Mouse (Mus musculus) CH12.LX (cell line): Measurements from ENCODE around the gene Nampt. TPM values are rescaled to one million over a fixed set of nuclear protein-coding genes. Genes with fewer than 3 reads are reported as not detected.

ENCODE experiments used
- DNase-seq: peaks from one replicate; pipeline ENCODE4 v3.0.0-alpha.2; 2013; ENCODE audit errors: extremely low read depth
- H3K27ac ChIP-seq: 2 replicates; pipeline ENCODE4 v1.5.1; 2012; ENCODE audit warnings: low read depth, mild to moderate bottlenecking, control low read depth, moderate library complexity; ENCODE audit not compliant: insufficient read depth
- H3K27me3 ChIP-seq: replicated peaks from 2 replicates; pipeline ENCODE3; 2012; ENCODE audit warnings: inconsistent platforms
- H3K36me3 ChIP-seq, 2 experiments: replicated peaks in 1 of 2; 2 replicates each; pipeline versions ENCODE3 to v1.6.1; 2012; ENCODE audit warnings: inconsistent platforms in 1 of 2, low read length in 1 of 2, mild to moderate bottlenecking in 1 of 2, mixed read lengths in 1 of 2, moderate library complexity in 1 of 2; ENCODE audit not compliant: control insufficient read depth in 1 of 2, insufficient read depth in 1 of 2
- H3K4me1 ChIP-seq, 2 experiments: 2 replicates each; pipeline ENCODE4 v1.6.1; 2012; ENCODE audit warnings: inconsistent platforms in 1 of 2, moderate library complexity in 1 of 2; ENCODE audit not compliant: insufficient read depth in 2 of 2, control insufficient read depth in 1 of 2
- H3K4me2 ChIP-seq: 2 replicates; pipeline ENCODE4 v1.6.1; 2012; ENCODE audit warnings: low read depth, mild to moderate bottlenecking, control low read depth; ENCODE audit not compliant: poor library complexity, insufficient read depth, severe bottlenecking
- H3K4me3 ChIP-seq, 3 experiments: fragments of 150-350 bp in 1 of 3; sonication (generic) in 1 of 3; replicated peaks in 1 of 3; 2 replicates each; pipeline versions ENCODE3 to v1.5.1; 2011 to 2012; ENCODE audit warnings: low read depth in 2 of 3, low read length in 2 of 3, mild to moderate bottlenecking in 2 of 3, moderate library complexity in 2 of 3, control low read depth in 1 of 3, improper control_type of control experiment in 1 of 3, inconsistent platforms in 1 of 3, mixed read lengths in 1 of 3; ENCODE audit not compliant: poor library complexity in 1 of 3
- H3K79me2 ChIP-seq: replicated peaks from 2 replicates; pipeline ENCODE4 v1.6.1; 2012; ENCODE audit warnings: mild to moderate bottlenecking, moderate library complexity; ENCODE audit not compliant: control insufficient read depth, poor library complexity, insufficient read depth, severe bottlenecking; ENCODE audit errors: extremely low read depth
- H3K9ac ChIP-seq: 2 replicates; pipeline ENCODE4 v1.6.1; 2012; ENCODE audit warnings: low read depth, mild to moderate bottlenecking, control low read depth, moderate library complexity; ENCODE audit not compliant: insufficient read depth
- H3K9me3 ChIP-seq: replicated peaks from 2 replicates; pipeline ENCODE3; 2012; ENCODE audit warnings: low read length, inconsistent platforms, mixed read lengths
- BHLHE40 ChIP-seq: IDR thresholded peaks from 2 replicates; pipeline ENCODE4 v1.6.1; 2011; ENCODE audit warnings: mild to moderate bottlenecking, low read depth, low read length, improper control_type of control experiment
- CHD1 ChIP-seq: IDR thresholded peaks from 2 replicates; pipeline ENCODE4 v1.6.1; 2012; ENCODE audit warnings: low read depth, low read length, improper control_type of control experiment, inconsistent platforms
- CTCF ChIP-seq, 2 experiments: IDR thresholded peaks in 1 of 2; conservative IDR thresholded peaks in 1 of 2; 2 replicates each; pipeline ENCODE4 v1.5.1; 2011 to 2012; ENCODE audit warnings: low read depth in 2 of 2, low read length in 2 of 2, improper control_type of control experiment in 1 of 2, inconsistent platforms in 1 of 2, mild to moderate bottlenecking in 1 of 2, moderate library complexity in 1 of 2
- E2F4 ChIP-seq: IDR thresholded peaks from 2 replicates; pipeline ENCODE4 v1.6.1; 2011; ENCODE audit warnings: low read depth, low read length, improper control_type of control experiment; ENCODE audit not compliant: insufficient replicate concordance
- ELF1 ChIP-seq: IDR thresholded peaks from 2 replicates; pipeline ENCODE4 v1.6.1; 2014; ENCODE audit warnings: low read depth, mild to moderate bottlenecking, inconsistent platforms, low read length, improper control_type of control experiment
- EP300 ChIP-seq: IDR thresholded peaks from 2 replicates; pipeline ENCODE4 v1.6.1; 2011; ENCODE audit warnings: low read length, improper control_type of control experiment
- ETS1 ChIP-seq: conservative IDR thresholded peaks from 2 replicates; pipeline ENCODE4 v1.6.1; 2012; ENCODE audit warnings: low read depth, mild to moderate bottlenecking, inconsistent platforms, low read length, improper control_type of control experiment, moderate library complexity
- GABPA ChIP-seq: IDR thresholded peaks from 2 replicates; pipeline ENCODE4 v1.6.1; 2012; ENCODE audit warnings: low read depth, low read length, improper control_type of control experiment, inconsistent platforms; ENCODE audit not compliant: insufficient replicate concordance
- HCFC1 ChIP-seq: IDR thresholded peaks from 2 replicates; pipeline ENCODE4 v1.6.1; 2012; ENCODE audit warnings: low read depth, mild to moderate bottlenecking, inconsistent platforms, low read length, improper control_type of control experiment
- KAT2A ChIP-seq: IDR thresholded peaks from 2 replicates; pipeline ENCODE4 v1.6.1; 2012; ENCODE audit warnings: low read length, improper control_type of control experiment, inconsistent platforms; ENCODE audit not compliant: insufficient replicate concordance
- MAX ChIP-seq: IDR thresholded peaks from 2 replicates; pipeline ENCODE4 v1.6.1; 2011; ENCODE audit warnings: low read length, improper control_type of control experiment
- MAZ ChIP-seq: IDR thresholded peaks from 2 replicates; pipeline ENCODE4 v1.6.1; 2012; ENCODE audit warnings: low read depth, mild to moderate bottlenecking, inconsistent platforms, low read length, improper control_type of control experiment, moderate library complexity
- NELFE ChIP-seq: IDR thresholded peaks from 2 replicates; pipeline ENCODE4 v1.6.1; 2011; ENCODE audit warnings: low read depth, low read length, improper control_type of control experiment
- RAD21 ChIP-seq: IDR thresholded peaks from 2 replicates; pipeline ENCODE4 v1.6.1; 2011; ENCODE audit warnings: low read depth, mild to moderate bottlenecking, low read length, improper control_type of control experiment, moderate library complexity
- SMC3 ChIP-seq: IDR thresholded peaks from 2 replicates; pipeline ENCODE4 v1.6.1; 2011; ENCODE audit warnings: low read depth, low read length, improper control_type of control experiment
- TBP ChIP-seq: conservative IDR thresholded peaks from 2 replicates; pipeline ENCODE4 v1.6.1; 2011; ENCODE audit warnings: low read depth, low read length, improper control_type of control experiment
- USF1 ChIP-seq: IDR thresholded peaks from 2 replicates; pipeline ENCODE4 v1.6.1; 2014; ENCODE audit warnings: low read depth, mild to moderate bottlenecking, inconsistent platforms, low read length, improper control_type of control experiment
- ZC3H11A ChIP-seq: IDR thresholded peaks from 2 replicates; pipeline ENCODE4 v1.6.1; 2012; ENCODE audit warnings: low read depth, mild to moderate bottlenecking, inconsistent platforms, low read length, improper control_type of control experiment
- dilution Hi-C: fragments of 300-500 bp; cut with MboI; formaldehyde crosslinking; loops from 2 replicates; pipeline ENCODE4 v1.14.3; 2020; ENCODE audit warnings: low sequenced_read_pairs; ENCODE audit not compliant: extremely low pct_unique_long_range_greater_than_20kb, extremely low pct_ligation_motif_present
- in situ Hi-C: fragments of 300-500 bp; cut with MboI; formaldehyde crosslinking; loops from 3 replicates; pipeline ENCODE4 v1.14.3; 2019; ENCODE audit warnings: low sequenced_read_pairs, low pct_ligation_motif_present, low pct_unique_long_range_greater_than_20kb, mixed read lengths
- polyA plus RNA-seq: library from polyadenylated mRNA; unstranded; fragments of >175 nt; gene quantifications from 2 replicates; pipeline ENCODE4 v1.2.1, GENCODE M21; 2012; ENCODE audit warnings: low read depth; ENCODE audit not compliant: insufficient read length
- total RNA-seq, 2 experiments: library from RNA; depleted of rRNA; stranded (reverse); fragments of 300-350 nt in 1 of 2; fragments of >200 nt in 1 of 2; gene quantifications; 2 replicates each; pipeline ENCODE4 v1.2.3; 2012 to 2014

Nampt gene
- total and polyA plus RNA-seq, 3 experiments = 50.5 to 206 (median 84.5) TPM

DNA sequence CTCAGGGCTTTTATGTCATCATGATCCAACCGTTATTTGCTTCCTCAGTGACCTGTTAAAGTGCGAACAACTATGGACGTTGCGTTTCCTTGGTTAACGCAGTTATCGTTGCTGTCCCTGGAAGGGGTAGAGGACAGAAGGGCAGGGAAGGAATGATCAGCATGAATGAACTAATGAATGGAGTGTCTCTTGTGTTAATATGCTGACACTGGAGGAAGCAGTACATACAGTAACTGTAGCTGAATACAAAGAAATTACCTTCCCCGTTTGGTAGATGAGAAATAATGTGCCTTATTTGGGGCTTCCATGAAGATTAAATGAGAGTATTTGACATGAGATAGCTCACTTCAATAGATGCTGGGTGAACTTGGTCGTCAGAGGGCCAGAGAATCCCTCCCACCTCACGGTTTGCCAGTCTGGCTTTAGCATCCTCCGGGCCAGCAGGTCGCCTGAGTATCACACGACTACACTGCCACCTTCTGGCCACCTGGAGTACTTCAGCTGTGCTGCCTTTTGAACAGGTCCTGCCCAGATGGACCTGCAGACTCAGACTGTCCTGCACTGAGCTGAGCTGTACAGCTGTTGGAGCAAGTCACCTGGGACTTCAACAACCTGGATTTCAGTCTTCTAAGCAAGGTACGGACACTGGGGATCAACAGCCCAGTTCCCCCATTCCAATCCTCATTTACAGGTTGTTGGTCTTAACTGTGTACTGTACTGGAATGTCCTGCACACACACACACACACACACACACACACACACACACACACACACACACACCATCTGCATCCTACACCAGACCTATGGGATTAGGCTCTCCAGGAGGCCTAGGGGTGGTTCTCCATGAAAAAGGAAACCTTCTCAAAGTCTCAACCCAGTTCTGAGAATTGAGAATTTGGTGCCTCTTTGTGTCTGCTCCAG, 78.1 kb downstream of the Nampt start:
- DNase-seq = peak; percentile 82
- no peaks in the 10 kb centered on the region for H3K36me3 ChIP-seq
- in situ Hi-C loops = loop anchor here (5.0 to 25.0 kb wide), 2 partner anchors 260 to 610 kb away; no protein-coding TSS in a partner anchor

DNA sequence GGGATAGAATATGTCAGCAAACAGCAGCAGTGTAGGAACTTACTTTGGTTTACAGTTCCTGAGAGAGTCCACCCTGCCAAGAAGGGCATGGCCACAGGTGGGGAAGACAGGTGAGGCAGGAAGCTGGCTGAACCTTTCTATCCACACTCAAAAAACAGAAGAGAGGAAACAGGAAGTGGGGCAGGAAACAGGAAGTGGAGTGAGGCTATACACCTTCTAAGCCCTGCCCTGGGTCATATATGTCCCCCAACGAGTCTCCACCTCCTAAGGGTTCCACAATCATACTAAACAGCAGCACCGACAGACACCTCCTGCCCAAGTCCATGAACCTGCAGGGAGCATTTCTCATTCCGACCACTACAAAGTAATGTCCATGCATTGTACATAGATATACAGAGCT, 81.7 kb downstream of the Nampt start:
- H3K4me1 ChIP-seq = peaks cover 0 to 3% of the 10 kb centered on the region in 2 experiments; a peak in 1 of 4 replicates
- dilution Hi-C loops = no loop called here

More for the DNA sequence above, 78.1 kb downstream of the Nampt start:
- no peak overlapping the region for H3K4me2 ChIP-seq
- H3K9ac ChIP-seq = no peak overlapping the region
- no peaks in the 10 kb centered on the region for H3K9me3 ChIP-seq
- peaks cover 5 to 20% of the 10 kb centered on the region in 2 experiments; a peak in 3 of 4 replicates for H3K4me1 ChIP-seq
- TF ChIP-seq USF1 = no peak
- TF ChIP-seq CHD1 = no peak
- no peak for TF ChIP-seq GABPA
- TF ChIP-seq RAD21 = peak; percentile 98
- 0 out of 2 replicates have a peak, but pooled peaks have one; percentile 64 for TF ChIP-seq MAZ
- TF ChIP-seq SMC3 = peak; percentile 94
- no peak for TF ChIP-seq ELF1
- no peak for TF ChIP-seq EP300
- TF ChIP-seq ETS1 = no peak
- peak; percentile 58 for TF ChIP-seq BHLHE40
- TF ChIP-seq CTCF (conservative IDR thresholded peaks at IDR 0.05 in 1 of 2, IDR thresholded peaks at IDR 0.05 in 1 of 2; ENCODE audit: low read depth in 2 of 2, low read length in 2 of 2) = peak; percentile 92 to 93
- TF ChIP-seq MAX = 0 out of 2 replicates have a peak, but pooled peaks have one; percentile 15
- TF ChIP-seq HCFC1 = no peak
- TF ChIP-seq KAT2A = no peak
- TF ChIP-seq NELFE = peak; percentile 25; the same call in 1 of the 2 replicates
- peak; percentile 84 for TF ChIP-seq ZC3H11A
- no peak for TF ChIP-seq TBP
- no peaks in the 10 kb centered on the region for H3K27me3 ChIP-seq
- no peak overlapping the region for H3K27ac ChIP-seq
- dilution Hi-C loops = no loop called here
- no peaks in the 10 kb centered on the region for H3K79me2 ChIP-seq
- no peak overlapping the region for H3K4me3 ChIP-seq

More for the DNA sequence above, 81.7 kb downstream of the Nampt start:
- in situ Hi-C loops = no loop called here
- no peak overlapping the region for H3K4me2 ChIP-seq
- DNase-seq = no peak
- H3K27ac ChIP-seq = no peak overlapping the region
- H3K79me2 ChIP-seq = no peaks in the 10 kb centered on the region
- no peak for TF ChIP-seq BHLHE40
- no peak for TF ChIP-seq SMC3
- 0 out of 2 replicates have a peak, but pooled peaks have one; percentile 26 for TF ChIP-seq ELF1
- TF ChIP-seq E2F4 = no peak
- no peak overlapping the region for H3K9ac ChIP-seq
- no peaks in the 10 kb centered on the region for H3K27me3 ChIP-seq
- H3K4me3 ChIP-seq = no peak overlapping the region
- no peaks in the 10 kb centered on the region for H3K36me3 ChIP-seq
- no peaks in the 10 kb centered on the region for H3K9me3 ChIP-seq

Other genes with a start within 250 kb of the Nampt start
- gene Sypl, start 134.3 kb downstream of the Nampt start, total RNA-seq (2012; rRNA removed) = 7.5 and 8.5 TPM in 2 replicates
- 25.8 and 29.1 TPM in 2 replicates for gene Sypl, start 134.3 kb downstream of the Nampt start, total RNA-seq (2014; rRNA removed)
- 33.4 and 37.8 TPM in 2 replicates for gene Sypl, start 134.3 kb downstream of the Nampt start, polyA plus RNA-seq